Mouse (Mus musculus) CH12.LX (cell line): Measurements from ENCODE around the gene Entpd1. TPM values are rescaled to one million over a fixed set of nuclear protein-coding genes. Genes with fewer than 3 reads are reported as not detected.

Source experiments
- DNase-seq: peaks from one replicate; pipeline ENCODE4 v3.0.0-alpha.2; 2013; ENCODE audit errors: extremely low read depth
- H3K27ac ChIP-seq: 2 replicates; pipeline ENCODE4 v1.5.1; 2012; ENCODE audit warnings: low read depth, mild to moderate bottlenecking, control low read depth, moderate library complexity; ENCODE audit not compliant: insufficient read depth
- H3K27me3 ChIP-seq: replicated peaks from 2 replicates; pipeline ENCODE3; 2012; ENCODE audit warnings: inconsistent platforms
- H3K36me3 ChIP-seq, 2 experiments: replicated peaks in 1 of 2; 2 replicates each; pipeline versions ENCODE3 to v1.6.1; 2012; ENCODE audit warnings: inconsistent platforms in 1 of 2, low read length in 1 of 2, mild to moderate bottlenecking in 1 of 2, mixed read lengths in 1 of 2, moderate library complexity in 1 of 2; ENCODE audit not compliant: control insufficient read depth in 1 of 2, insufficient read depth in 1 of 2
- H3K4me1 ChIP-seq, 2 experiments: 2 replicates each; pipeline ENCODE4 v1.6.1; 2012; ENCODE audit warnings: inconsistent platforms in 1 of 2, moderate library complexity in 1 of 2; ENCODE audit not compliant: insufficient read depth in 2 of 2, control insufficient read depth in 1 of 2
- H3K4me2 ChIP-seq: 2 replicates; pipeline ENCODE4 v1.6.1; 2012; ENCODE audit warnings: low read depth, mild to moderate bottlenecking, control low read depth; ENCODE audit not compliant: poor library complexity, insufficient read depth, severe bottlenecking
- H3K4me3 ChIP-seq, 3 experiments: fragments of 150-350 bp in 1 of 3; sonication (generic) in 1 of 3; replicated peaks in 1 of 3; 2 replicates each; pipeline versions ENCODE3 to v1.5.1; 2011 to 2012; ENCODE audit warnings: low read depth in 2 of 3, low read length in 2 of 3, mild to moderate bottlenecking in 2 of 3, moderate library complexity in 2 of 3, control low read depth in 1 of 3, improper control_type of control experiment in 1 of 3, inconsistent platforms in 1 of 3, mixed read lengths in 1 of 3; ENCODE audit not compliant: poor library complexity in 1 of 3
- H3K79me2 ChIP-seq: replicated peaks from 2 replicates; pipeline ENCODE4 v1.6.1; 2012; ENCODE audit warnings: mild to moderate bottlenecking, moderate library complexity; ENCODE audit not compliant: control insufficient read depth, poor library complexity, insufficient read depth, severe bottlenecking; ENCODE audit errors: extremely low read depth
- H3K9ac ChIP-seq: 2 replicates; pipeline ENCODE4 v1.6.1; 2012; ENCODE audit warnings: low read depth, mild to moderate bottlenecking, control low read depth, moderate library complexity; ENCODE audit not compliant: insufficient read depth
- H3K9me3 ChIP-seq: replicated peaks from 2 replicates; pipeline ENCODE3; 2012; ENCODE audit warnings: low read length, inconsistent platforms, mixed read lengths
- E2F4 ChIP-seq: IDR thresholded peaks from 2 replicates; pipeline ENCODE4 v1.6.1; 2011; ENCODE audit warnings: low read depth, low read length, improper control_type of control experiment; ENCODE audit not compliant: insufficient replicate concordance
- EP300 ChIP-seq: IDR thresholded peaks from 2 replicates; pipeline ENCODE4 v1.6.1; 2011; ENCODE audit warnings: low read length, improper control_type of control experiment
- ETS1 ChIP-seq: conservative IDR thresholded peaks from 2 replicates; pipeline ENCODE4 v1.6.1; 2012; ENCODE audit warnings: low read depth, mild to moderate bottlenecking, inconsistent platforms, low read length, improper control_type of control experiment, moderate library complexity
- GABPA ChIP-seq: IDR thresholded peaks from 2 replicates; pipeline ENCODE4 v1.6.1; 2012; ENCODE audit warnings: low read depth, low read length, improper control_type of control experiment, inconsistent platforms; ENCODE audit not compliant: insufficient replicate concordance
- MAFK ChIP-seq: IDR thresholded peaks from 2 replicates; pipeline ENCODE4 v1.6.1; 2011; ENCODE audit warnings: low read length, improper control_type of control experiment; ENCODE audit not compliant: insufficient replicate concordance
- MAX ChIP-seq: IDR thresholded peaks from 2 replicates; pipeline ENCODE4 v1.6.1; 2011; ENCODE audit warnings: low read length, improper control_type of control experiment
- NELFE ChIP-seq: IDR thresholded peaks from 2 replicates; pipeline ENCODE4 v1.6.1; 2011; ENCODE audit warnings: low read depth, low read length, improper control_type of control experiment
- POLR2A ChIP-seq: IDR thresholded peaks from 2 replicates; pipeline ENCODE4 v1.6.1; 2011; ENCODE audit warnings: low read depth, mild to moderate bottlenecking, improper control_type of control experiment, low read length
- POLR2AphosphoS2 ChIP-seq: IDR thresholded peaks from 2 replicates; pipeline ENCODE4 v1.6.1; 2011; ENCODE audit warnings: low read depth, low read length, improper control_type of control experiment
- RCOR1 ChIP-seq: conservative IDR thresholded peaks from 2 replicates; pipeline ENCODE4 v1.6.1; 2012; ENCODE audit warnings: low read depth, mild to moderate bottlenecking, inconsistent platforms, low read length, improper control_type of control experiment
- SIN3A ChIP-seq: IDR thresholded peaks from 2 replicates; pipeline ENCODE4 v1.6.1; 2012; ENCODE audit warnings: low read length, improper control_type of control experiment, inconsistent platforms
- TBP ChIP-seq: conservative IDR thresholded peaks from 2 replicates; pipeline ENCODE4 v1.6.1; 2011; ENCODE audit warnings: low read depth, low read length, improper control_type of control experiment
- UBTF ChIP-seq: IDR thresholded peaks from 2 replicates; pipeline ENCODE4 v1.6.1; 2012; ENCODE audit warnings: low read depth, mild to moderate bottlenecking, inconsistent platforms, low read length, improper control_type of control experiment, moderate library complexity
- dilution Hi-C: fragments of 300-500 bp; cut with MboI; formaldehyde crosslinking; loops from 2 replicates; pipeline ENCODE4 v1.14.3; 2020; ENCODE audit warnings: low sequenced_read_pairs; ENCODE audit not compliant: extremely low pct_unique_long_range_greater_than_20kb, extremely low pct_ligation_motif_present
- in situ Hi-C: fragments of 300-500 bp; cut with MboI; formaldehyde crosslinking; loops from 3 replicates; pipeline ENCODE4 v1.14.3; 2019; ENCODE audit warnings: low sequenced_read_pairs, low pct_ligation_motif_present, low pct_unique_long_range_greater_than_20kb, mixed read lengths
- polyA plus RNA-seq: library from polyadenylated mRNA; unstranded; fragments of >175 nt; gene quantifications from 2 replicates; pipeline ENCODE4 v1.2.1, GENCODE M21; 2012; ENCODE audit warnings: low read depth; ENCODE audit not compliant: insufficient read length
- total RNA-seq, 2 experiments: library from RNA; depleted of rRNA; stranded (reverse); fragments of 300-350 nt in 1 of 2; fragments of >200 nt in 1 of 2; gene quantifications; 2 replicates each; pipeline ENCODE4 v1.2.3; 2012 to 2014

Entpd1 gene
- total and polyA plus RNA-seq, 3 experiments, result 14.7 to 21.2 (median 19.5) TPM

- Histone ChIP-seq H3K9ac (peak overlapping the region; percentile 28), H3K36me3 (peaks cover 2 to 29% of the 10 kb centered on the region in 2 experiments), H3K79me2 (peaks cover 17% of the 10 kb centered on the region), H3K4me2 (peak overlapping the region; percentile 97), H3K27me3 (no peaks in the 10 kb centered on the region), H3K9me3 (no peaks in the 10 kb centered on the region), H3K4me1 (peaks cover 20 to 90% of the 10 kb centered on the region in 2 experiments), H3K27ac (peak overlapping the region; percentile 94), H3K4me3 (peak overlapping the region in 2 of 3 experiments; percentile 40 to 44)
- TF ChIP-seq NELFE (no peak), RCOR1 (0 out of 2 replicates have a peak, but pooled peaks have one; percentile 53), POLR2AphosphoS2 (0 out of 2 replicates have a peak, but pooled peaks have one; percentile 25), MAX (0 out of 2 replicates have a peak, but pooled peaks have one; percentile 12), SIN3A (0 out of 2 replicates have a peak, but pooled peaks have one; percentile 31)
- in situ Hi-C loops, result loop anchor here (5.0 kb wide), 1 partner anchor 44 kb away; no protein-coding TSS in a partner anchor
- no peak for DNase-seq
- dilution Hi-C loops, result no loop called here
These were observed 65.9 kb downstream of the Entpd1 start for GRCm38 (mm10) chr19:40678087-40678486.

DNA sequence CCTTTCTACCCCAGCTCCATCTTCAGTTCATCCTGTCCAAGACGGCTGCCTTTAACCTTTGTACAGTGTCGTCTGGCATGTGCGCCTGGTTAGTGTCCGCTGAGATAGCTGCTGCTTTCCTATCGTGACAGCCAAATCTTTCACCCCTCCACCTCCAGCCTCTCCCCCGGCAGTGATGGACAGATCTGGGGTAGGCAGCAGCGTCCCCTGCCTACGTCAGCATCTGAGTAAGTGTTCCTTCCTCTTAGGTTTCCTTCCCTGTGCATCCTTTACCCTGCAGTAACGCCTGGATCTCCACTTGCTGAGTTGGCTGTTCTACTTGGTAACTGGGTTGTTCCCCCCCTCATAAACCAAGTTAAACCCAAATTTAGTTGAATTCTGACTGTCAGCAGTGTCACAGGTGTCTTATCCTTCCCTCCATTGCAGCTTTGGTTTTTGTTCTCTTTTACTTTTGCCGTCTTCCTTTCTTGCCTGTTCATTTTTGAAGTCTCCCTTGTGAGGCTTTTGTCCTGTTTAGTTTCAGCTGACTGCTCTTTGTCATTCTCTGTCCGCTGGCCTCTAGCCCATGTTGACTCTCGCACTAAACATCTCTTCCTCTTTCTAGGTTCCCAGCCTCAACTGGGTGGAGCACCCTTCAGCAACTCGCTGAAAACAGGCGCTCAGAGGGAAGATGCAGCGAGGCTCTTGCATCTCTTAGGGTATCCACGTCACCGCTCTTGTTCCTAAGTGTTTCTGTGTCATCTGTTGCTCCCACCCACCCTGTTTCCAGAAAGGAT, 66.6 kb downstream of the Entpd1 start:
- TF ChIP-seq EP300 (0 out of 2 replicates have a peak, but pooled peaks have one; percentile 19), TBP (0 out of 2 replicates have a peak, but pooled peaks have one; percentile 15), UBTF (peak; percentile 28; the same call in 1 of the 2 replicates), NELFE (0 out of 2 replicates have a peak, but pooled peaks have one; percentile 39), POLR2A (0 out of 2 replicates have a peak, but pooled peaks have one; percentile 23), E2F4 (no peak), ETS1 (peak; percentile 44; the same call in 1 of the 2 replicates), SIN3A (peak; percentile 82; the same call in 1 of the 2 replicates), GABPA (no peak), MAFK (peak; percentile 78)
- TF ChIP-seq, all 38 proteins: peak for 8
- Histone ChIP-seq H3K27ac (peak overlapping the region; percentile 94), H3K4me2 (peak overlapping the region; percentile 97), H3K27me3 (no peaks in the 10 kb centered on the region), H3K36me3 (peaks cover 5 to 29% of the 10 kb centered on the region in 2 experiments), H3K4me1 (peaks cover 24 to 91% of the 10 kb centered on the region in 2 experiments), H3K9me3 (no peaks in the 10 kb centered on the region), H3K4me3 (peak overlapping the region; percentile 40 to 59 (median 44)), H3K79me2 (peaks cover 17% of the 10 kb centered on the region), H3K9ac (peak overlapping the region; percentile 28)
- in situ Hi-C loops (loop anchor here (5.0 kb wide), 1 partner anchor 44 kb away; no protein-coding TSS in a partner anchor), dilution Hi-C loops (no loop called here)
- peak; percentile 84 for DNase-seq
